Mouse (Mus musculus): ENCODE data around the gene Sdhaf4. TPM values are rescaled to one million over a fixed set of nuclear protein-coding genes. Genes with fewer than 3 reads are reported as not detected.
"Not testable (repeated sequence)": the region's sequence is repeated elsewhere in the genome, so short reads cannot be mapped to it uniquely, and the experiment has no call there.

The Sdhaf4 gene
- polyA plus RNA-seq, 1 experiment from 2014 or later = 109 TPM

- Histone ChIP-seq H3K27ac (no peak overlapping the region), H3K9me3 (no peaks in the 10 kb centered on the region), H3K4me1 (replicated peaks) (no peaks in the 10 kb centered on the region), H3K4me3 (no peak overlapping the region), H3K36me3 (peaks cover 41% of the 10 kb centered on the region), H3K4me2 (no peak overlapping the region), H3K9ac (no peak overlapping the region), H3K27me3 (no peaks in the 10 kb centered on the region)
- 95% methylated on average over 4 of the region's 4 CpGs for WGBS
- ATAC-seq (ENCODE audit: low FRiP score) = no peak
Observed at GRCm38 (mm10) chr1:23995420-23995819, 10.0 kb downstream of the Sdhaf4 start.

GRCm38 (mm10) chr1:23983118-23983517 is 22.3 kb downstream of the Sdhaf4 start:
- H3K4me1 ChIP-seq (replicated peaks) = no peaks in the 10 kb centered on the region
- H3K27ac ChIP-seq = no peak overlapping the region
- H3K9ac ChIP-seq = no peak overlapping the region
- no peak for ATAC-seq (ENCODE audit: low FRiP score)
- no peaks in the 10 kb centered on the region for H3K9me3 ChIP-seq
- WGBS = 93% methylated on average over 3 of the region's 3 CpGs
- no peak overlapping the region for H3K4me2 ChIP-seq
- H3K36me3 ChIP-seq = no peaks in the 10 kb centered on the region
- no peaks in the 10 kb centered on the region for H3K27me3 ChIP-seq
- H3K4me3 ChIP-seq = no peak overlapping the region

- no peak overlapping the region for H3K4me3 ChIP-seq
- H3K9me3 ChIP-seq = no peaks in the 10 kb centered on the region
- H3K4me2 ChIP-seq = no peak overlapping the region
- WGBS = 91% methylated on average over 6 of the region's 6 CpGs
- H3K4me1 ChIP-seq (replicated peaks) = no peaks in the 10 kb centered on the region
- ATAC-seq (ENCODE audit: low FRiP score) = no peak
- H3K9ac ChIP-seq = no peak overlapping the region
- H3K27ac ChIP-seq = no peak overlapping the region
- no peaks in the 10 kb centered on the region for H3K27me3 ChIP-seq
- H3K36me3 ChIP-seq = no peaks in the 10 kb centered on the region
Observed at GRCm38 (mm10) chr1:23978281-23978680, 27.2 kb downstream of the Sdhaf4 start.

- not testable (repeated sequence) for H3K4me1 ChIP-seq (replicated peaks); H3K4me3 ChIP-seq; ATAC-seq (ENCODE audit: low FRiP score); H3K9me3 ChIP-seq; H3K4me2 ChIP-seq; H3K9ac ChIP-seq; H3K27me3 ChIP-seq; H3K36me3 ChIP-seq; H3K27ac ChIP-seq
- WGBS = 85% methylated on average over 4 of the region's 4 CpGs
Observed at GRCm38 (mm10) chr1:23971159-23971558, 34.3 kb downstream of the Sdhaf4 start.

- Histone ChIP-seq H3K9ac (no peak overlapping the region), H3K4me1 (replicated peaks) (no peaks in the 10 kb centered on the region), H3K4me3 (no peak overlapping the region), H3K4me2 (no peak overlapping the region), H3K36me3 (no peaks in the 10 kb centered on the region), H3K27me3 (no peaks in the 10 kb centered on the region), H3K9me3 (no peaks in the 10 kb centered on the region), H3K27ac (no peak overlapping the region)
- no peak for ATAC-seq (ENCODE audit: low FRiP score)
- 91% methylated on average over 9 of the region's 9 CpGs for WGBS
Observed at GRCm38 (mm10) chr1:23968027-23968725, 37.3 kb downstream of the Sdhaf4 start.

GRCm38 (mm10) chr1:23966226-23966625 is 39.2 kb downstream of the Sdhaf4 start:
- Histone ChIP-seq H3K27me3 (no peaks in the 10 kb centered on the region), H3K36me3 (no peaks in the 10 kb centered on the region), H3K4me1 (replicated peaks) (no peaks in the 10 kb centered on the region), H3K27ac (no peak overlapping the region), H3K4me3 (no peak overlapping the region), H3K9ac (no peak overlapping the region), H3K4me2 (no peak overlapping the region), H3K9me3 (no peaks in the 10 kb centered on the region)
- ATAC-seq (ENCODE audit: low FRiP score) = no peak
- WGBS = 81% methylated on average over 1 of the region's 1 CpGs

GRCm38 (mm10) chr1:23959415-23959732 is 46.1 kb downstream of the Sdhaf4 start:
- 10% methylated on average over 6 of the region's 6 CpGs for WGBS
- Histone ChIP-seq H3K9me3 (no peaks in the 10 kb centered on the region), H3K9ac (no peak overlapping the region), H3K27me3 (no peaks in the 10 kb centered on the region), H3K4me1 (replicated peaks) (peaks cover 2% of the 10 kb centered on the region; the same call in 1 of the 2 replicates), H3K4me2 (peak overlapping the region; percentile 37), H3K4me3 (peak overlapping the region; percentile 14), H3K36me3 (no peaks in the 10 kb centered on the region), H3K27ac (no peak overlapping the region)
- ATAC-seq (ENCODE audit: low FRiP score) = no peak

- peak overlapping the region; percentile 37 for H3K4me2 ChIP-seq
- ATAC-seq (ENCODE audit: low FRiP score) = no peak
- peaks cover 2% of the 10 kb centered on the region; the same call in 1 of the 2 replicates for H3K4me1 ChIP-seq (replicated peaks)
- H3K36me3 ChIP-seq = no peaks in the 10 kb centered on the region
- H3K27ac ChIP-seq = no peak overlapping the region
- no peaks in the 10 kb centered on the region for H3K27me3 ChIP-seq
- no peak overlapping the region for H3K9ac ChIP-seq
- 15% methylated on average over 13 of the region's 13 CpGs for whole genome bisulfite sequencing
- no peaks in the 10 kb centered on the region for H3K9me3 ChIP-seq
- peak overlapping the region; percentile 14 for H3K4me3 ChIP-seq
Observed at GRCm38 (mm10) chr1:23958668-23959414, 46.6 kb downstream of the Sdhaf4 start.

- H3K36me3 ChIP-seq = no peaks in the 10 kb centered on the region
- no peaks in the 10 kb centered on the region for H3K9me3 ChIP-seq
- no peak overlapping the region for H3K4me2 ChIP-seq
- 92% methylated on average over 6 of the region's 6 CpGs for WGBS
- no peak overlapping the region for H3K9ac ChIP-seq
- H3K4me1 ChIP-seq (replicated peaks) = peaks cover 2% of the 10 kb centered on the region; the same call in 1 of the 2 replicates
- H3K27ac ChIP-seq = no peak overlapping the region
- ATAC-seq (ENCODE audit: low FRiP score) = no peak
- no peak overlapping the region for H3K4me3 ChIP-seq
- no peaks in the 10 kb centered on the region for H3K27me3 ChIP-seq
Observed at GRCm38 (mm10) chr1:23958101-23958500, 47.4 kb downstream of the Sdhaf4 start.

- no peak overlapping the region for H3K27ac ChIP-seq
- no peaks in the 10 kb centered on the region for H3K36me3 ChIP-seq
- 91% methylated on average over 4 of the region's 4 CpGs for WGBS
- no peak overlapping the region for H3K4me3 ChIP-seq
- no peak overlapping the region for H3K9ac ChIP-seq
- H3K9me3 ChIP-seq = no peaks in the 10 kb centered on the region
- peaks cover 2% of the 10 kb centered on the region; the same call in 1 of the 2 replicates for H3K4me1 ChIP-seq (replicated peaks)
- no peak overlapping the region for H3K4me2 ChIP-seq
- no peaks in the 10 kb centered on the region for H3K27me3 ChIP-seq
- no peak for ATAC-seq (ENCODE audit: low FRiP score)
Observed at GRCm38 (mm10) chr1:23955539-23955938, 49.9 kb downstream of the Sdhaf4 start.

GRCm38 (mm10) chr1:23953921-23954320 is 51.5 kb downstream of the Sdhaf4 start:
- Histone ChIP-seq H3K4me1 (replicated peaks) (no peaks in the 10 kb centered on the region), H3K27ac (no peak overlapping the region), H3K27me3 (no peaks in the 10 kb centered on the region), H3K4me2 (no peak overlapping the region), H3K9me3 (no peaks in the 10 kb centered on the region), H3K36me3 (no peaks in the 10 kb centered on the region), H3K4me3 (no peak overlapping the region), H3K9ac (no peak overlapping the region)
- no peak for ATAC-seq (ENCODE audit: low FRiP score)
- 82% methylated on average over 13 of the region's 13 CpGs for WGBS

GRCm38 (mm10) chr1:23948778-23949699 is 56.4 kb downstream of the Sdhaf4 start:
- Histone ChIP-seq H3K27me3 (no peaks in the 10 kb centered on the region), H3K4me1 (replicated peaks) (peaks cover 6% of the 10 kb centered on the region), H3K9ac (no peak overlapping the region), H3K9me3 (no peaks in the 10 kb centered on the region), H3K4me2 (no peak overlapping the region), H3K36me3 (no peaks in the 10 kb centered on the region), H3K27ac (no peak overlapping the region), H3K4me3 (no peak overlapping the region)
- 69% methylated on average over 15 of the region's 15 CpGs for WGBS
- ATAC-seq (ENCODE audit: low FRiP score) = no peak

All from hindbrain, embryonic 13.5 days (tissue).